Comparison of ENCODE assay signal across 9 mouse cellular contexts in genomic region chr17:49468223-49468622, GRCm38 (mm10). TPM values are rescaled to one million over a fixed set of nuclear protein-coding genes. Genes with fewer than 3 reads are reported as not detected.
DNase-seq lines count a peak whose midpoint lies in the region; ATAC-seq lines count a peak whose summit lies in the region.
"Had no signal": no experiment of that assay in that cellular context is flagged by ENCODE, and none has a peak within 500 bp of the region (broad histone marks: within the 10 kb centered on the region; RNA-seq: fewer than 3 reads in every experiment).

No protein-coding gene starts in this region.

- no peaks in the 10 kb centered on the region for H3K27me3 ChIP-seq in forebrain, embryonic 12.5 days
- H3K27me3 ChIP-seq: hindbrain, embryonic 15.5 days had no signal

- WGBS in forebrain, embryonic 12.5 days: 40% methylated on average over 4 of the region's 4 CpGs

- peak; percentile 34; the same call in 1 of the 2 replicates for ATAC-seq in forebrain, embryonic 12.5 days (ENCODE audit: low FRiP score)
- ATAC-seq in activated CD4-positive, CD25-positive, alpha-beta regulatory T cell, adult 4 months: no peak

- H3K9me3 ChIP-seq in forebrain, embryonic 12.5 days: no peaks in the 10 kb centered on the region
- H3K9me3 ChIP-seq: hindbrain, embryonic 15.5 days had no signal

- H3K4me1 ChIP-seq in forebrain, embryonic 12.5 days: peaks cover 7% of the 10 kb centered on the region; the same call in 1 of the 2 replicates
- H3K4me1 ChIP-seq: hindbrain, embryonic 15.5 days had no signal

- DNase-seq in NIH3T3 (ENCODE audit: low read depth): peak; percentile 86
- peak; percentile 33 for DNase-seq in c-Kit-positive CD71-positive TER-119-negative erythroid progenitor cells, embryonic 14.5 days (ENCODE audit: low read depth)
- peak; percentile 90 for DNase-seq in heart, postnatal 4 days
- DNase-seq in layer of hippocampus, adult 8-10 months (ENCODE audit: low spot score in 2 of 2): peak; percentile 52 to 90
- peak; percentile 82 for DNase-seq in lung, postnatal 10 days
- peak; percentile 69 for DNase-seq in right cerebral cortex, postnatal 25 days

- H3K27ac ChIP-seq in forebrain, embryonic 12.5 days: no peak overlapping the region
- H3K27ac ChIP-seq: hindbrain, embryonic 15.5 days had no signal

- H3K4me2 ChIP-seq in forebrain, embryonic 12.5 days: no peak overlapping the region
- H3K4me2 ChIP-seq: hindbrain, embryonic 15.5 days had no signal

- no peak overlapping the region for H3K9ac ChIP-seq in forebrain, embryonic 12.5 days
- H3K9ac ChIP-seq: hindbrain, embryonic 15.5 days had no signal

- no peaks in the 10 kb centered on the region for H3K36me3 ChIP-seq in forebrain, embryonic 12.5 days (replicated peaks)
- H3K36me3 ChIP-seq: hindbrain, embryonic 15.5 days had no signal

- no peak overlapping the region for H3K4me3 ChIP-seq in forebrain, embryonic 12.5 days (replicated peaks)
- H3K4me3 ChIP-seq: hindbrain, embryonic 15.5 days had no signal

RNA-seq across cellular contexts. Expression of gene Mocs1, which starts 40.1 kb away (rescaled TPM):
- polyA plus RNA-seq in forebrain, embryonic 12.5 days (2016; fragmentation: Nextera tagmentation; extraction: Ambion mirVana): 3.6 and 4.5 TPM in 2 replicates
- total RNA-seq in heart, postnatal 4 days (2021): 10 to 100 TPM; 15.6 to 19.6 TPM
- 10 to 100 TPM; 14.6 to 19.1 (median 17.0) TPM for total RNA-seq in layer of hippocampus, adult 8-10 months (2022)
- polyA plus RNA-seq in activated CD4-positive, CD25-positive, alpha-beta regulatory T cell, adult 4 months (2017; shearing (Covaris generic)): 10 to 100 TPM in 1 of 2 experiments, 1 to 10 TPM in 1; 7.6 to 10.0 TPM

Comparison
In these comparisons a context has a peak if more than half of its experiments do, and no peak if none do; other contexts are left out.
1. DNase-seq: peak in every context shown above with its lines; median percentile 90 in heart, postnatal 4 days; 86 in NIH3T3; 82 in lung, postnatal 10 days; 71 in layer of hippocampus, adult 8-10 months; 69 in right cerebral cortex, postnatal 25 days; 33 in c-Kit-positive CD71-positive TER-119-negative erythroid progenitor cells, embryonic 14.5 days.